Mouse (Mus musculus) liver, adult 2 months (tissue): Measurements from ENCODE around the gene Satb2. TPM values are rescaled to one million over a fixed set of nuclear protein-coding genes. Genes with fewer than 3 reads are reported as not detected.
"Not testable (repeated sequence)": the region's sequence is repeated elsewhere in the genome, so short reads cannot be mapped to it uniquely, and the experiment has no call there.

ENCODE experiments used
- DNase-seq: peaks from one replicate; pipeline ENCODE4 v3.0.0-alpha.2; 2011; ENCODE audit warnings: low read depth, low spot score; ENCODE audit errors: extremely low read depth
- H3K27ac ChIP-seq: fragments of 200-500 bp; replicated peaks from 2 replicates; pipeline ENCODE4 v1.5.1; 2012; ENCODE audit warnings: low read depth, mild to moderate bottlenecking, control low read depth, inconsistent platforms, low read length; ENCODE audit not compliant: insufficient read depth
- H3K27me3 ChIP-seq: fragments of 200-500 bp; 2 replicates; pipeline ENCODE4 v1.6.1; 2012; ENCODE audit warnings: mild to moderate bottlenecking, moderate library complexity, low read length, inconsistent platforms; ENCODE audit not compliant: control insufficient read depth, insufficient read depth
- H3K36me3 ChIP-seq: fragments of 200-500 bp; 2 replicates; pipeline ENCODE4 v1.6.1; 2012; ENCODE audit warnings: low read length, inconsistent platforms; ENCODE audit not compliant: control insufficient read depth, insufficient read depth
- H3K4me1 ChIP-seq: fragments of 200-500 bp; 2 replicates; pipeline ENCODE4 v1.6.1; 2011; ENCODE audit warnings: low read length; ENCODE audit not compliant: control insufficient read depth, insufficient read depth
- H3K4me3 ChIP-seq: fragments of 200-500 bp; 2 replicates; pipeline ENCODE4 v1.5.1; 2011; ENCODE audit warnings: low read depth, mild to moderate bottlenecking, control low read depth, low read length, moderate library complexity; ENCODE audit not compliant: insufficient read depth
- H3K79me2 ChIP-seq: fragments of 200-500 bp; 2 replicates; pipeline ENCODE4 v1.6.1; 2012; ENCODE audit warnings: inconsistent platforms, mild to moderate bottlenecking, low read length, moderate library complexity; ENCODE audit not compliant: control insufficient read depth, insufficient read depth
- H3K9ac ChIP-seq: fragments of 200-500 bp; 2 replicates; pipeline ENCODE4 v1.6.1; 2012; ENCODE audit warnings: low read depth, mild to moderate bottlenecking, control low read depth, inconsistent platforms, low read length
- CTCF ChIP-seq: fragments of 200-500 bp; IDR thresholded peaks from 2 replicates; pipeline ENCODE4 v1.5.1; 2011; ENCODE audit warnings: low read depth, low read length, control low read depth
- POLR2A ChIP-seq: fragments of 200-500 bp; IDR thresholded peaks from 2 replicates; pipeline ENCODE4 v1.6.1; 2011; ENCODE audit warnings: low read length, control low read depth; ENCODE audit not compliant: insufficient read depth; ENCODE audit errors: extremely low read depth
- WGBS: fragments of 180-500 bp; shearing (Covaris S2); methylation state at CpG from one replicate; pipeline ENCODE4 v1.1.7; 2018; 5-methylcytosine and 5-hydroxymethylcytosine counted together
- polyA plus RNA-seq: library from polyadenylated mRNA; depleted of rRNA; stranded (reverse); fragments of >200 nt; gene quantifications from 2 replicates; pipeline ENCODE4 v1.2.3, GENCODE M21; 2012
- total RNA-seq: library from RNA; depleted of rRNA; stranded (reverse); fragments of >200 nt; gene quantifications from 2 replicates; pipeline ENCODE4 v1.2.3, GENCODE M21; 2014

The Satb2 gene
- total and polyA plus RNA-seq, 2 experiments = 0.09 to 0.16 TPM

GRCm38 (mm10) chr1:56812961-56813360, 165.5 kb downstream of the Satb2 start:
- H3K4me1 ChIP-seq = no peaks in the 10 kb centered on the region
- no peaks in the 10 kb centered on the region for H3K79me2 ChIP-seq
- no peak overlapping the region for H3K9ac ChIP-seq
- peak; percentile 25 for DNase-seq
- TF ChIP-seq POLR2A = no peak
- H3K27me3 ChIP-seq = no peaks in the 10 kb centered on the region
- no peak overlapping the region for H3K4me3 ChIP-seq
- no peak overlapping the region for H3K27ac ChIP-seq
- 72% methylated on average over 4 of the region's 4 CpGs for WGBS
- H3K36me3 ChIP-seq = no peaks in the 10 kb centered on the region

- no peaks in the 10 kb centered on the region for H3K36me3 ChIP-seq
- no peak overlapping the region for H3K27ac ChIP-seq
- WGBS = 94% methylated on average over 3 of the region's 3 CpGs
- TF ChIP-seq CTCF (no peak), POLR2A (no peak)
- no peaks in the 10 kb centered on the region for H3K27me3 ChIP-seq
- no peak for DNase-seq
- H3K9ac ChIP-seq = no peak overlapping the region
- no peaks in the 10 kb centered on the region for H3K79me2 ChIP-seq
- no peaks in the 10 kb centered on the region for H3K4me1 ChIP-seq
- H3K4me3 ChIP-seq = no peak overlapping the region
Observed at GRCm38 (mm10) chr1:56811486-56811885, 167.0 kb downstream of the Satb2 start.

- H3K27ac ChIP-seq = no peak overlapping the region
- no peak overlapping the region for H3K4me3 ChIP-seq
- no peaks in the 10 kb centered on the region for H3K4me1 ChIP-seq
- no peaks in the 10 kb centered on the region for H3K79me2 ChIP-seq
- TF ChIP-seq CTCF (no peak), POLR2A (no peak)
- 83% methylated on average over 5 of the region's 5 CpGs for WGBS
- H3K36me3 ChIP-seq = no peaks in the 10 kb centered on the region
- H3K27me3 ChIP-seq = no peaks in the 10 kb centered on the region
- no peak overlapping the region for H3K9ac ChIP-seq
- DNase-seq = no peak
Observed at GRCm38 (mm10) chr1:56806006-56806405, 172.4 kb downstream of the Satb2 start.

- DNase-seq = no peak
- TF ChIP-seq CTCF (no peak), POLR2A (no peak)
- Histone ChIP-seq H3K4me3 (no peak overlapping the region), H3K9ac (no peak overlapping the region), H3K27me3 (no peaks in the 10 kb centered on the region), H3K36me3 (peaks cover 4% of the 10 kb centered on the region), H3K4me1 (no peaks in the 10 kb centered on the region), H3K27ac (no peak overlapping the region), H3K79me2 (no peaks in the 10 kb centered on the region)
- WGBS = 91% methylated on average over 7 of the region's 7 CpGs
Observed at GRCm38 (mm10) chr1:56800611-56801010, 177.8 kb downstream of the Satb2 start.

GRCm38 (mm10) chr1:56795016-56795608, 183.3 kb downstream of the Satb2 start:
- no peak overlapping the region for H3K27ac ChIP-seq
- no peaks in the 10 kb centered on the region for H3K4me1 ChIP-seq
- H3K36me3 ChIP-seq = peaks cover 4% of the 10 kb centered on the region
- no peak overlapping the region for H3K9ac ChIP-seq
- TF ChIP-seq CTCF (no peak), POLR2A (no peak)
- no peak for DNase-seq
- no peaks in the 10 kb centered on the region for H3K27me3 ChIP-seq
- no peaks in the 10 kb centered on the region for H3K79me2 ChIP-seq
- 82% methylated on average over 19 of the region's 19 CpGs for whole genome bisulfite sequencing
- no peak overlapping the region for H3K4me3 ChIP-seq

- TF ChIP-seq CTCF (no peak), POLR2A (no peak)
- Histone ChIP-seq H3K36me3 (no peaks in the 10 kb centered on the region), H3K27me3 (no peaks in the 10 kb centered on the region), H3K4me3 (no peak overlapping the region), H3K27ac (no peak overlapping the region), H3K4me1 (no peaks in the 10 kb centered on the region), H3K79me2 (no peaks in the 10 kb centered on the region), H3K9ac (no peak overlapping the region)
- 77% methylated on average over 2 of the region's 2 CpGs for WGBS
- no peak for DNase-seq
Observed at GRCm38 (mm10) chr1:56789641-56790040, 188.8 kb downstream of the Satb2 start.

- 85% methylated on average over 13 of the region's 13 CpGs for WGBS
- DNase-seq, H3K36me3 ChIP-seq, H3K27me3 ChIP-seq, H3K9ac ChIP-seq, H3K4me1 ChIP-seq, H3K79me2 ChIP-seq, H3K27ac ChIP-seq, H3K4me3 ChIP-seq: not testable (repeated sequence)
Observed at GRCm38 (mm10) chr1:56782139-56782538, 196.3 kb downstream of the Satb2 start.
